Mouse (Mus musculus): ENCODE data around the gene Lmna. TPM values are rescaled to one million over a fixed set of nuclear protein-coding genes. Genes with fewer than 3 reads are reported as not detected.

Gene Lmna
- total and polyA plus RNA-seq, 3 experiments: 128 to 388 (median 302) TPM

DNA sequence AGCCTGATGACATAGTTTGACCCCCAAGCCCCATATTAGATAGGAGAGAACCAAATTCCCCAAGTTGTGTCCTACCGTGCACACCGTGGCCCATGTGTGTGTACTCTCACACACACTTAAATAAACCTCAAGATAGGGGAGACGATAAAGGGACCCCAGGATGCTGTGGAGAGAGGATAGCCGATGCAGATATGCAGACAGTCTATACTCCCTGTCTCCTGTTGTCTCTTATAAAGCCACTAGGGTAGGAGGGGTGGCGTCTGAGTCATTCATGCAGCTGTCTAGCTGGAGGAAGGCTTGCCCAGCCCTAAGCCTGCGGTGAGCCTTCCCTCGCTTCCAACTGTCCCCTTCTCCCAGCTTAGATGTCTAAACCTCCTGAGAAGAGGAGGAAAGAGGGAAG lies 9.7 kb downstream of the Lmna start (continued):
- TF ChIP-seq ETS1 (IDR thresholded peaks at IDR 0.05; ENCODE audit: low read depth, low read length): peak; percentile 74
- TF ChIP-seq MXI1 (IDR thresholded peaks at IDR 0.05; ENCODE audit: low read depth, low read length): no peak
- TF ChIP-seq MAFK (IDR thresholded peaks at IDR 0.05; ENCODE audit: borderline replicate concordance, low read depth, low read length): no peak
- no peak for TF ChIP-seq MYB (IDR thresholded peaks at IDR 0.05; ENCODE audit: low read depth, low read length)
- TF ChIP-seq ZMIZ1 (IDR thresholded peaks at IDR 0.05; ENCODE audit: low read depth, low read length): no peak
- TF ChIP-seq CHD1 (IDR thresholded peaks at IDR 0.05; ENCODE audit: low read depth, low read length): no peak
- TF ChIP-seq RAD21 (IDR thresholded peaks at IDR 0.05; ENCODE audit: low read depth, low read length): no peak
- peak in 1 of 2 experiments; percentile 40; a peak in 1 of 4 replicates for TF ChIP-seq POLR2A (IDR thresholded peaks at IDR 0.05; ENCODE audit: control insufficient read depth in 1 of 2, insufficient read depth in 1 of 2, low read depth in 1 of 2, low read length in 2 of 2, poor library complexity in 1 of 2)
- TF ChIP-seq UBTF (IDR thresholded peaks at IDR 0.05; ENCODE audit: borderline replicate concordance, insufficient read depth, low read depth, low read length): no peak
- TF ChIP-seq POLR2AphosphoS2 (IDR thresholded peaks at IDR 0.05; ENCODE audit: low read length): no peak
- TF ChIP-seq ZKSCAN1 (IDR thresholded peaks at IDR 0.05; ENCODE audit: low read depth, low read length): no peak
- TF ChIP-seq GABPA (IDR thresholded peaks at IDR 0.05; ENCODE audit: low read depth, low read length): no peak
- TF ChIP-seq MYC (IDR thresholded peaks at IDR 0.05; ENCODE audit: low read depth, low read length): no peak
- no peak for TF ChIP-seq CHD2 (IDR thresholded peaks at IDR 0.05; ENCODE audit: low read length)
- TF ChIP-seq SMC3 (IDR thresholded peaks at IDR 0.05; ENCODE audit: low read depth, low read length): no peak
- no peak for TF ChIP-seq RCOR1 (IDR thresholded peaks at IDR 0.05; ENCODE audit: low read depth, low read length)
- peak in 2 of 3 experiments; percentile 19 to 30; a peak in 3 of 6 replicates for TF ChIP-seq CTCF (IDR thresholded peaks at IDR 0.05 in 2 of 3, conservative IDR thresholded peaks at IDR 0.05 in 1 of 3; ENCODE audit: control insufficient read depth in 1 of 3, insufficient read depth in 1 of 3, low read depth in 2 of 3, low read length in 3 of 3, poor library complexity in 1 of 3, severe bottlenecking in 1 of 3)
- no peak for TF ChIP-seq KAT2A (conservative IDR thresholded peaks at IDR 0.05; ENCODE audit: low read depth, low read length)
- no peak for TF ChIP-seq ZC3H11A (IDR thresholded peaks at IDR 0.05; ENCODE audit: low read depth, low read length)
- no peak for TF ChIP-seq ZNF384 (IDR thresholded peaks at IDR 0.05; ENCODE audit: low read depth, low read length)
- peak; percentile 50 for TF ChIP-seq TBP (IDR thresholded peaks at IDR 0.05; ENCODE audit: low read depth, low read length)
- no peak for TF ChIP-seq NRF1 (IDR thresholded peaks at IDR 0.05; ENCODE audit: insufficient read depth, low read depth, low read length, poor library complexity, severe bottlenecking)
- no peak for TF ChIP-seq TCF12 (IDR thresholded peaks at IDR 0.05; ENCODE audit: low read depth, low read length)
- no peak for TF ChIP-seq POLR2AphosphoS5 (IDR thresholded peaks at IDR 0.05; ENCODE audit: borderline replicate concordance, low read depth, low read length)

GRCm38 (mm10) chr3:88499580-88499979 lies 10.2 kb downstream of the Lmna start:
- H3K9me3 ChIP-seq (replicated peaks; ENCODE audit: insufficient read depth, low read length): no peaks in the 10 kb centered on the region
- H3K27me3 ChIP-seq (ENCODE audit: control insufficient read depth in 1 of 2, insufficient read depth in 2 of 2, low read length in 2 of 2): no peaks in the 10 kb centered on the region
- no peak for DNase-seq (ENCODE audit: low read depth, low spot score)
- peaks cover 2 to 50% of the 10 kb centered on the region in 2 experiments; a peak in 3 of 4 replicates for H3K36me3 ChIP-seq (ENCODE audit: control insufficient read depth in 1 of 2, insufficient read depth in 2 of 2, low read length in 2 of 2)
- H3K27ac ChIP-seq (ENCODE audit: control insufficient read depth, low read depth, low read length): peak overlapping the region; percentile 50
- no peak overlapping the region for H3K4me3 ChIP-seq (ENCODE audit: control insufficient read depth in 1 of 2, insufficient read depth in 1 of 2, low read depth in 2 of 2, low read length in 2 of 2)
- TF ChIP-seq ZKSCAN1 (IDR thresholded peaks at IDR 0.05; ENCODE audit: low read depth, low read length): no peak
- no peak for TF ChIP-seq GATA1 (IDR thresholded peaks at IDR 0.05; ENCODE audit: low read depth, low read length)
- TF ChIP-seq NRF1 (IDR thresholded peaks at IDR 0.05; ENCODE audit: insufficient read depth, low read depth, low read length, poor library complexity, severe bottlenecking): no peak
- no peak for TF ChIP-seq POLR2A (IDR thresholded peaks at IDR 0.05; ENCODE audit: control insufficient read depth in 1 of 2, insufficient read depth in 1 of 2, low read depth in 1 of 2, low read length in 2 of 2, poor library complexity in 1 of 2)
- TF ChIP-seq MXI1 (IDR thresholded peaks at IDR 0.05; ENCODE audit: low read depth, low read length): no peak
- no peak for TF ChIP-seq TAL1 (IDR thresholded peaks at IDR 0.05; ENCODE audit: low read length)
- TF ChIP-seq RCOR1 (IDR thresholded peaks at IDR 0.05; ENCODE audit: low read depth, low read length): no peak
- no peak for TF ChIP-seq BHLHE40 (IDR thresholded peaks at IDR 0.05; ENCODE audit: borderline replicate concordance, low read depth, low read length)
- no peak for TF ChIP-seq ZC3H11A (IDR thresholded peaks at IDR 0.05; ENCODE audit: low read depth, low read length)
- no peak overlapping the region for H3K9ac ChIP-seq (ENCODE audit: control insufficient read depth, low read depth, low read length, poor library complexity, severe bottlenecking)
- peaks cover 27 to 47% of the 10 kb centered on the region in 2 experiments for H3K4me1 ChIP-seq (ENCODE audit: control insufficient read depth in 1 of 2, insufficient read depth in 2 of 2, low read length in 2 of 2)
- H3K79me2 ChIP-seq (ENCODE audit: control insufficient read depth, insufficient read depth, low read length, poor library complexity): peaks cover 44% of the 10 kb centered on the region

All from MEL (cell line).